Mouse (Mus musculus) cerebellum, adult (tissue): ENCODE measurements around the gene Syf2.
"Not testable (repeated sequence)": the region's sequence is repeated elsewhere in the genome, so short reads cannot be mapped to it uniquely, and the experiment has no call there.

ENCODE experiments used
- ATAC-seq: cut with Nextera tagmentation; 2 replicates; pipeline ENCODE4 v1.9.2; 2017; ENCODE audit warnings: mild to moderate bottlenecking, moderate library complexity, mixed read lengths; ENCODE audit not compliant: insufficient number of reproducible peaks, low FRiP score, low TSS enrichment

The Syf2 gene

GRCm38 (mm10) chr4:134930684-134931481 lies at the start of gene Syf2:
Gene Syf2, plus strand, starts transcription at chr4:134930898.
- ATAC-seq, result peak; percentile 87

GRCm38 (mm10) chr4:134883266-134883665 lies 47.4 kb upstream of the Syf2 start:
- ATAC-seq, result no peak

- no peak for ATAC-seq
These were observed 46.9 kb upstream of the Syf2 start for GRCm38 (mm10) chr4:134883808-134884207.

- ATAC-seq, result no peak
These were observed 46.3 kb upstream of the Syf2 start for GRCm38 (mm10) chr4:134884364-134884763.

GRCm38 (mm10) chr4:134892096-134892495 lies 38.6 kb upstream of the Syf2 start:
- no peak; the same call in 1 of the 2 replicates for ATAC-seq

- no peak for ATAC-seq
These were observed 33.4 kb upstream of the Syf2 start for GRCm38 (mm10) chr4:134897256-134897655.

- ATAC-seq, result peak; percentile 68; the same call in 1 of the 2 replicates
These were observed 29.6 kb upstream of the Syf2 start for GRCm38 (mm10) chr4:134901126-134901525.

GRCm38 (mm10) chr4:134903046-134903445 lies 27.7 kb upstream of the Syf2 start:
- ATAC-seq, result no peak

GRCm38 (mm10) chr4:134911406-134911805 lies 19.3 kb upstream of the Syf2 start:
- not testable (repeated sequence) for ATAC-seq

GRCm38 (mm10) chr4:134913413-134913812 lies 17.3 kb upstream of the Syf2 start:
- ATAC-seq, result no peak

GRCm38 (mm10) chr4:134914122-134914863 lies 16.4 kb upstream of the Syf2 start:
- ATAC-seq, result no peak

- peak; percentile 58; the same call in 1 of the 2 replicates for ATAC-seq
These were observed 15.9 kb upstream of the Syf2 start, which contains the start of gene Tmem50a for GRCm38 (mm10) chr4:134914864-134915209. Gene Tmem50a, minus strand, starts transcription at chr4:134915024.

- ATAC-seq, result no peak
These were observed 15.3 kb upstream of the Syf2 start for GRCm38 (mm10) chr4:134915223-134916050.

GRCm38 (mm10) chr4:134917194-134917593 lies 13.5 kb upstream of the Syf2 start:
- no peak for ATAC-seq

- ATAC-seq, result no peak
These were observed 12.3 kb upstream of the Syf2 start for GRCm38 (mm10) chr4:134918381-134918780.

- no peak for ATAC-seq
These were observed 10.8 kb upstream of the Syf2 start for GRCm38 (mm10) chr4:134919733-134920540.

GRCm38 (mm10) chr4:134920631-134921030 lies 10.1 kb upstream of the Syf2 start:
- no peak for ATAC-seq

- ATAC-seq, result no peak
These were observed 9.0 kb upstream of the Syf2 start for GRCm38 (mm10) chr4:134921703-134922102.

- ATAC-seq, result no peak
These were observed 8.4 kb upstream of the Syf2 start for GRCm38 (mm10) chr4:134922111-134922924.
